Mouse (Mus musculus) kidney, embryonic 16.5 days (tissue): ENCODE results near the gene Tmc7. TPM values are rescaled to one million over a fixed set of nuclear protein-coding genes. Genes with fewer than 3 reads are reported as not detected.

Experiments
- ATAC-seq: fragments of 200-750 bp; cut with Nextera tagmentation; 2 replicates; pipeline ENCODE4 v1.8.0; 2017; ENCODE audit warnings: moderate TSS enrichment; ENCODE audit not compliant: low FRiP score, low TSS enrichment
- H3K27ac ChIP-seq: fragments of 300-500 bp; sonication (generic); 2 replicates; pipeline ENCODE4 v1.5.1; 2014; ENCODE audit warnings: low read length
- H3K27me3 ChIP-seq: fragments of 300-500 bp; sonication (generic); 2 replicates; pipeline ENCODE4 v1.6.1; 2014; ENCODE audit warnings: low read length, control low read depth, mixed read lengths; ENCODE audit not compliant: insufficient read depth
- H3K36me3 ChIP-seq: fragments of 300-500 bp; sonication (generic); 2 replicates; pipeline ENCODE4 v1.6.1; 2014; ENCODE audit warnings: low read length, control low read depth, mixed read lengths; ENCODE audit not compliant: insufficient read depth
- H3K4me1 ChIP-seq: fragments of 300-500 bp; sonication (generic); 2 replicates; pipeline ENCODE4 v1.6.1; 2014; ENCODE audit warnings: low read length, control low read depth, mixed read lengths; ENCODE audit not compliant: insufficient read depth
- H3K4me2 ChIP-seq: fragments of 300-500 bp; sonication (generic); replicated peaks from 2 replicates; pipeline ENCODE4 v1.6.1; 2014; ENCODE audit warnings: low read depth, low read length
- H3K4me3 ChIP-seq: fragments of 300-500 bp; sonication (generic); 2 replicates; pipeline ENCODE4 v1.5.1; 2014; ENCODE audit warnings: mild to moderate bottlenecking, low read length
- H3K9ac ChIP-seq: fragments of 300-500 bp; sonication (generic); replicated peaks from 2 replicates; pipeline ENCODE4 v1.6.1; 2014; ENCODE audit warnings: low read length
- H3K9me3 ChIP-seq: fragments of 300-500 bp; sonication (generic); 2 replicates; pipeline ENCODE4 v1.6.1; 2016; ENCODE audit warnings: low read length, control low read depth
- WGBS: fragments of 180-500 bp; shearing (Covaris S2); extraction: QIAGEN DNeasy Blood & Tissue Kit; methylation state at CpG from one replicate; pipeline ENCODE4 v1.1.7; 2014; 5-methylcytosine and 5-hydroxymethylcytosine counted together
- polyA plus RNA-seq: library from polyadenylated mRNA; unstranded; fragments of >200 nt; fragmentation: Nextera tagmentation; extraction: Ambion mirVana; gene quantifications from 2 replicates; pipeline ENCODE4 v1.2.1, GENCODE M21; 2015

Tmc7 gene
- polyA plus RNA-seq, 1 experiment from 2014 or later, result 2.6 TPM

DNA sequence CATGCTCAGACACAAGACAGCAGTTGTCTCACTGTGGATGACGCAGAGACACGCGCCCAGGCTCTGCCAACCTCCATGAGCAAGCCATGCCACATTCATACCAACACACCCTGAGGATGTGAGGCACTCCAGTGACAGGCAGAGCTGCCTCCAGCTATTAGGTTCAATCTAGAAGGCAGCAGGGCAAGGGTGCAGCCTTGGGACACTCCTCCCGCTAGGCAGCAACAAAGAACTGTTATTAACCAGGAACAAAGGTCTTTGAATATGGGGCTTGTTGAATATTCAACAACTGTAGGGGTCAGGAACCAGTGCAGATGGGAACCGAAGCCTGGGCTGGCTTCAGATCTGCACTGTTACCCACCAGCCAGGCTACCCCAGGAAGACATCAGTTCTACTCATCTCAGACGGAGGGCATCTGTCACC lies 15.4 kb downstream of the Tmc7 start:
- Histone ChIP-seq H3K27me3 (no peaks in the 10 kb centered on the region), H3K4me3 (no peak overlapping the region)

DNA sequence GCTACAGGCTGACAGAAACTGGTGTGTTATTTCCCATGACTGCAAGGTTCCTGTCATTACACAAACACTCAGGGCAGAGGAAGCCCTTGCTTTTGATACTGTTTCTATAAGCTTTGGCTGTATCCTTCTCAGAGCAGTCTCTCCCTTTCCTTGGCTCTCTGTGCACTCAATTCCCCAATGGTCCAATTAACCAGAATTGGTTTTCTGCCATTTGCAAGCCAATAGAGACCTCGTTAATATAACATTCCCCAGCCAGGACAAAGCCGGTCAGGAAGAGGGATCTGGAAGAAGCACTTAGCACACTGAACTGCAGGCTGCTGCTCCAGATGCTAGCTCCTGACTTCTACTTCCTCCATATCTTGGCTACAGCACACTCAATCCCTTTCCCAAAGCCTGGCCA lies 30.2 kb downstream of the Tmc7 start:
- 80% methylated on average over 2 of the region's 2 CpGs for WGBS
- H3K27me3 ChIP-seq, result no peaks in the 10 kb centered on the region
- no peak overlapping the region for H3K27ac ChIP-seq
- peaks cover 2% of the 10 kb centered on the region; the same call in 1 of the 2 replicates for H3K9me3 ChIP-seq
- H3K9ac ChIP-seq, result no peak overlapping the region
- H3K4me2 ChIP-seq, result no peak overlapping the region
- 0 out of 2 replicates have a peak, but pooled peaks cover 5% of the 10 kb centered on the region for H3K36me3 ChIP-seq
- ATAC-seq, result no peak
- no peaks in the 10 kb centered on the region for H3K4me1 ChIP-seq
- H3K4me3 ChIP-seq, result no peak overlapping the region

More for the DNA sequence above, 15.4 kb downstream of the Tmc7 start:
- Histone ChIP-seq H3K9me3 (peaks cover 4% of the 10 kb centered on the region; the same call in 1 of the 2 replicates), H3K9ac (no peak overlapping the region), H3K4me1 (no peaks in the 10 kb centered on the region), H3K27ac (no peak overlapping the region), H3K36me3 (no peaks in the 10 kb centered on the region), H3K4me2 (no peak overlapping the region)
- ATAC-seq, result no peak
- 80% methylated on average over 6 of the region's 6 CpGs for WGBS

DNA sequence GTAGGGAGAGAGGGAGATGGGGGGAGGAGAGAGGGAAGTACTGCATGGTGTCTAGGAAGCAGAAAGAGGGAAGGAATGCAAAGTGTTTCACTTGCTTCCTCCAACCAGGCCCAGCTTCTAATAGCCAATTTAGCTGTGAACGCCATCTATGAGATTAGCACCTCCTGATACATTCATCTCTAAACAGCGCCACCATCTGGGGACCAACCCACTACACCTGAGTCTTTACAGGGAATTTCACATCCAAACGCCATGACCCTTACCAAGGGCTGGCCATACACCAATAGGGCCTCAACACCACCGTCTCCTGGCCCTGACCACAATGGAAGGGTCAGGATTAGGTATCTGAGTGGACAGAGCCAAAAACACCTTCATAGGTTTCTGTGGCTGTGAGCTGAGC lies 30.7 kb downstream of the Tmc7 start:
- WGBS, result 79% methylated on average over 4 of the region's 4 CpGs
- no peak overlapping the region for H3K27ac ChIP-seq
- H3K4me3 ChIP-seq, result no peak overlapping the region
- no peaks in the 10 kb centered on the region for H3K27me3 ChIP-seq
- no peaks in the 10 kb centered on the region for H3K4me1 ChIP-seq
- no peak overlapping the region for H3K4me2 ChIP-seq
- H3K36me3 ChIP-seq, result 0 out of 2 replicates have a peak, but pooled peaks cover 5% of the 10 kb centered on the region
- H3K9me3 ChIP-seq, result peaks cover 2% of the 10 kb centered on the region; the same call in 1 of the 2 replicates
- no peak for ATAC-seq
- H3K9ac ChIP-seq, result no peak overlapping the region

DNA sequence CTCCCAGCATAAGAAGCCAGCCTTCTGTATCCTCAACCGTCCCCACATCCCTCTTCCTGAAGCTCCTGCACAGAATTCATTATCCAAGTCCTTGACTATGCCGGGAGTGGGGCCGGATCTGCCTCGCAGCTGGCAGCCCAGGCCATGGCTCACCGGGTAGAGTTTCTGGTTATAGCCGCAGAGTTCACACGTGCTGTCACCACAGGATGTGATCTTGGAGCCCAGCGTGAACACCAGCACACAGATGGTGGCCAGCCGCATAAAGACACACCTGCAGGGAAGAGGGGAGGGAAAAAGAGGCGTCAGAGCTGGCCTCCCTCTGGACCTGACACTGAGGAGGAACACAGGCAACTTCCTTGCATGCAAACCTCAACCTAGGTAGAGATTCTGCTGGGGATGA lies 37.1 kb downstream of the Tmc7 start:
- 0 out of 2 replicates have a peak, but pooled peaks cover 3% of the 10 kb centered on the region for H3K36me3 ChIP-seq
- ATAC-seq, result no peak
- no peak overlapping the region for H3K27ac ChIP-seq
- WGBS, result 71% methylated on average over 10 of the region's 10 CpGs
- H3K4me2 ChIP-seq, result no peak overlapping the region
- no peaks in the 10 kb centered on the region for H3K4me1 ChIP-seq
- H3K9me3 ChIP-seq, result peaks cover 2% of the 10 kb centered on the region; the same call in 1 of the 2 replicates
- H3K4me3 ChIP-seq, result no peak overlapping the region
- H3K9ac ChIP-seq, result no peak overlapping the region
- no peaks in the 10 kb centered on the region for H3K27me3 ChIP-seq

DNA sequence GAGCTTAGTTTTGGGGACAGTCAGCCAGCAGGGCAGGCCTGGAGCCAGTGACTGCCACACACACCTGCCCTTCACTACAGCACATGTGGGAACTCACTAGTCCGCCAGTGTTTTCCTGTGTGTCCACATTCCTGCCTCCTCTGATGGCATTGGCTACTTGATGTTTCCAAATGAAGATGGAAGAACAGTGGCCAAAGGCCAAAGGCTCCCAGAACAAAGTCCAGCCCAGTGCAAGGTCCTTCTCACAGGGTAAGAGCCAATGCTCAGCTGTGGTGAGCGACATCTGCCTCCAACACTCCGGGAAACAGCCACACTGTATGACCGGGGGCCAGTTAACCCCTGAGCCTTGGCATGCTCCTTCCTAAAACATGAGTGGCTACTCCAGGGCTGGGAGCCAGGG lies 40.4 kb downstream of the Tmc7 start:
- no peaks in the 10 kb centered on the region for H3K4me1 ChIP-seq
- no peak overlapping the region for H3K4me3 ChIP-seq
- 76% methylated on average over 4 of the region's 4 CpGs for WGBS
- no peak overlapping the region for H3K4me2 ChIP-seq
- H3K27me3 ChIP-seq, result no peaks in the 10 kb centered on the region
- H3K27ac ChIP-seq, result no peak overlapping the region
- H3K36me3 ChIP-seq, result no peaks in the 10 kb centered on the region
- no peak overlapping the region for H3K9ac ChIP-seq
- H3K9me3 ChIP-seq, result no peaks in the 10 kb centered on the region
- 0 out of 2 replicates have a peak, but pooled peaks have one; percentile 32 for ATAC-seq

DNA sequence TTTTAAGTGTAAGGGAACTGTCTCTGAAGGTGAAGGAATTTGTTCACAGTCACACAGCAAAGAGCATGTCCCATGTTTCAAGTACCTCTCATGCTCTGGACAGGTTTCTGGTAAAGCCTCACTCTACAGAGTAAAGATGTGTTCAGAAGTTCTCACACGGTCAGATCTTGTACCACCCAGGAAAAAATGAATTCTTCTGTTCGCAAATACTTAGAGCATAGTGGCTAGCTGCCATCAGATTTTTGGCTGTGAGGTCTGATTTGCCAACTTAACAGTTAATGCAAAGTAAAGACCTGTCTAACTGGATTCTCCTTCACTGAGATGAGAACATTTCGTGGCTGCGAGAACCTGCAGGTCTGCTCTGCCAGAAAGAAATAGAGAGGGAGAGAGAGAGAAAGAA lies 49.5 kb downstream of the Tmc7 start:
- H3K9ac ChIP-seq, result no peak overlapping the region
- H3K36me3 ChIP-seq, result no peaks in the 10 kb centered on the region
- no peak overlapping the region for H3K27ac ChIP-seq
- H3K9me3 ChIP-seq, result no peaks in the 10 kb centered on the region
- ATAC-seq, result no peak
- H3K4me3 ChIP-seq, result no peak overlapping the region
- H3K4me1 ChIP-seq, result peaks cover 7% of the 10 kb centered on the region; the same call in 1 of the 2 replicates
- 88% methylated on average over 4 of the region's 4 CpGs for WGBS
- no peaks in the 10 kb centered on the region for H3K27me3 ChIP-seq
- no peak overlapping the region for H3K4me2 ChIP-seq

DNA sequence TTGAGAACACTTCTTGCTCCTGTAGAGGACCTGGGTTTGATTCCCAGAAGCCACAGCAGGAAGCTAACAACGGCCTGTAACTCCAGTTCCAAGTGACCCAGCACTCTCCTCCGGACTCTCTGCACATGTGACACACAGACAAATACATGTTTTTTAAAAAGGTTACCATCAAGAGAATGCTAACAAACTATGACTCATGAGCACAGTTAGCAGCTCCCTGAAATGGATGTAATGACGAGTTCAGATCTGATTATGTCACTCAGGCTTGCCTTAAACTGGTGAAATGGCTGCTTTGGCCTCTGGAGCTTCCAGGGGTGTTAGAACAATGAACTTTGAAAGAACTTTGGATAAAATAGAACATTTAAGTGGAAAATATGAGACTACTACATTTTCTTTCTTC lies 50.2 kb downstream of the Tmc7 start:
- H3K4me1 ChIP-seq, result peaks cover 7% of the 10 kb centered on the region; the same call in 1 of the 2 replicates
- H3K36me3 ChIP-seq, result no peaks in the 10 kb centered on the region
- H3K9me3 ChIP-seq, result no peaks in the 10 kb centered on the region
- no peak overlapping the region for H3K27ac ChIP-seq
- H3K4me2 ChIP-seq, result no peak overlapping the region
- no peak overlapping the region for H3K4me3 ChIP-seq
- no peaks in the 10 kb centered on the region for H3K27me3 ChIP-seq
- 85% methylated on average over 3 of the region's 3 CpGs for WGBS
- ATAC-seq, result no peak
- no peak overlapping the region for H3K9ac ChIP-seq

DNA sequence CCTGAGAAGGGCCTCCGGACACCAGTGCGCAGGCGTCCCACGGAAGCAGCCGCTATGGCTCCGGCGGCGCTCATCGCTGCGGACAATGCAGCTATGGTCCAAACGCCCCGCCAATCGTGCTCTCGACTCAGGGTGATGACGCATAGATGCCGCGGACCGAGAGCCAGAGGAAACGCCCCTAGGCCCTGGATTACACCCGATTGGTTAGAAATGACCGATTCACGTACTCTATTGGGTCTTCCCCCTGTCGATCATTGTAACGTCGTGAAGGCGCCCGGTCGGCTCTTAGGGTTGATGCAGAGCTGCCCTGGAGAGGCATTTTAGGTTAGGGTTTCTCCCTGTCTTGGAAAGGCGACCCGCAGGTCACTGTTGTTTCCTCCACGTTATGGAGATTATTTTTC lies 51.4 kb downstream of the Tmc7 start, which contains the start of gene Coq7:
Coq7 (minus strand) TSS at position 179 of the 401 bp plus-strand sequence.
- H3K4me2 ChIP-seq, result peak within 1 kb of the TSS; percentile 71
- H3K36me3 ChIP-seq, result no peaks in the 10 kb centered on the region; the same call in 1 of the 2 replicates
- peak within 1 kb of the TSS; percentile 67 for H3K4me3 ChIP-seq
- H3K9ac ChIP-seq, result peak within 1 kb of the TSS; percentile 89
- H3K4me1 ChIP-seq, result peaks cover 7% of the 10 kb centered on the region; the same call in 1 of the 2 replicates
- H3K27ac ChIP-seq, result peak within 1 kb of the TSS; percentile 96
- WGBS, result under 1% methylated on average over 31 of the region's 31 CpGs
- peak; percentile 100 for ATAC-seq
- H3K9me3 ChIP-seq, result no peaks in the 10 kb centered on the region
- H3K27me3 ChIP-seq, result no peaks in the 10 kb centered on the region

DNA sequence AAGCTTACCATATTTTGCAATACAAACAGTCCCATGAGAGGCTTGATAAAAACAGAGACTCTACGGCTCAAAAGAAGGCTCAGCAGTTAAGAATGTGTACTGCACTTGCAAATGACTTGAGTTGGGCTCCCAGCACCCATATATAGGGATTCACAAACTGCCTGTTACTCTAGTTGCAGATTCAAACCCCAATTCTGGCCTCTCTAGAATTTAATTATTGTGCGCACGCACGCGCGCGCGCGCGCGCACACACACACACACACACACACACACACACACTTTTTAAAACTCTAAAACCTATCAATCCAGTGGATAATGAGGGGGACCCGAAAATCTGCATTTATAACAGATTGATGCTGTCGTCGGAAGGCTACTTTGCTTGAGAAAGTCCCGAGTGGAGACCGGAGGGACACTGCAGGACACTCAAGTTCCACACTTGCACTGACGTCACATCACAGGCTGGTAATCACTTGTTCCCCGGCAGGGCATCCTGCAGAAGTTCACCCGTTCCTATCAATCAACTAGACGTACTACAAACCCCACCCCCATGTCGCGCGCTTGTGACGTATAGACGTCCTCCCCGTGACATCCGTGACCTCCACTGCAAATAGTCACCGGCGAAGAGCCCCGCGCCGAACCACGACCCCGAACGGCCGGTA lies 51.9 kb downstream of the Tmc7 start:
- Histone ChIP-seq H3K9ac (peak overlapping the region; percentile 89), H3K9me3 (no peaks in the 10 kb centered on the region), H3K27me3 (no peaks in the 10 kb centered on the region), H3K4me2 (peak overlapping the region; percentile 68), H3K36me3 (no peaks in the 10 kb centered on the region; the same call in 1 of the 2 replicates), H3K4me1 (peaks cover 7% of the 10 kb centered on the region; the same call in 1 of the 2 replicates), H3K27ac (peak overlapping the region; percentile 96), H3K4me3 (peak overlapping the region; percentile 67)
- under 1% methylated on average over 36 of the region's 36 CpGs for WGBS
- ATAC-seq, result peak; percentile 94

DNA sequence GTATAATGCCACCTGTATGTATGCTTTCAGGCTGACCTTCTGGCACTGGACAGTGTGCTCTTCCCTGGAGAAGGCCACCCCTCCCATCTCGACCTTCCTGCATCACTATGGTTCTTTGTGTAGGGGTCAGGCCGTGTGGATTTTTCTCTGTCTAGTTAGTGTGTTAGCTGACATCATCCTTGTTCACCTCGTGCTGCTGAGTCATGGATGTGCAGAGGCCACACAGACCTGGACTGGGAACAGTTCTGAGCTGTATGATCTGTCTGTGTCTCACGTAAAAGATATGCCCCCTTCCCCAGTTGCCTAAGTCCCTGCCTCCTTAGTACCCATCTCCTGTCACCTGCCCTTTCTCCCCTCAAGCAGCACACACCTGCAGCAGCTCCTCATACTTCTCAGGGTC lies 57.6 kb downstream of the Tmc7 start:
- Histone ChIP-seq H3K27ac (no peak overlapping the region), H3K4me1 (0 out of 2 replicates have a peak, but pooled peaks cover under 1% of the 10 kb centered on the region), H3K4me3 (no peak overlapping the region), H3K36me3 (peaks cover 31% of the 10 kb centered on the region), H3K4me2 (no peak overlapping the region), H3K9ac (no peak overlapping the region), H3K27me3 (no peaks in the 10 kb centered on the region), H3K9me3 (no peaks in the 10 kb centered on the region)
- 80% methylated on average over 4 of the region's 4 CpGs for WGBS
- ATAC-seq, result no peak
